Mouse (Mus musculus) heart, embryonic 16.5 days (tissue): Measurements from ENCODE around the gene Gm49383. TPM values are rescaled to one million over a fixed set of nuclear protein-coding genes. Genes with fewer than 3 reads are reported as not detected.

Source experiments
- ATAC-seq: fragments of 200-750 bp; cut with Nextera tagmentation; replicated peaks from 2 replicates; pipeline ENCODE4 v1.8.0; 2017; ENCODE audit warnings: moderate number of reproducible peaks; ENCODE audit not compliant: insufficient read depth, low FRiP score; ENCODE audit errors: extremely low read depth
- H3K27ac ChIP-seq: fragments of 300-500 bp; sonication (generic); 2 replicates; pipeline ENCODE4 v1.5.1; 2014; ENCODE audit warnings: mild to moderate bottlenecking, low read length, control low read depth, moderate library complexity
- H3K27me3 ChIP-seq: fragments of 300-500 bp; sonication (generic); 2 replicates; pipeline ENCODE4 v1.6.1; 2014; ENCODE audit warnings: low read length, mixed read lengths; ENCODE audit not compliant: control insufficient read depth, insufficient read depth
- H3K36me3 ChIP-seq: fragments of 300-500 bp; sonication (generic); 2 replicates; pipeline ENCODE4 v1.6.1; 2014; ENCODE audit not compliant: control insufficient read depth, insufficient read depth
- H3K4me1 ChIP-seq: fragments of 300-500 bp; sonication (generic); 2 replicates; pipeline ENCODE4 v1.6.1; 2014; ENCODE audit warnings: low read length, mixed read lengths; ENCODE audit not compliant: control insufficient read depth, insufficient read depth
- H3K4me2 ChIP-seq: fragments of 300-500 bp; sonication (generic); 2 replicates; pipeline ENCODE4 v1.6.1; 2014; ENCODE audit warnings: low read depth, mild to moderate bottlenecking, control low read depth, low read length
- H3K4me3 ChIP-seq: fragments of 300-500 bp; sonication (generic); 2 replicates; pipeline ENCODE4 v1.5.1; 2014; ENCODE audit warnings: mild to moderate bottlenecking, control low read depth, low read length
- H3K9ac ChIP-seq: fragments of 300-500 bp; sonication (generic); 2 replicates; pipeline ENCODE4 v1.6.1; 2014; ENCODE audit warnings: low read length, control low read depth
- H3K9me3 ChIP-seq: fragments of 300-500 bp; sonication (generic); replicated peaks from 2 replicates; pipeline ENCODE4 v1.6.1; 2016; ENCODE audit warnings: low read length; ENCODE audit not compliant: control insufficient read depth
- WGBS: fragments of 180-500 bp; shearing (Covaris S2); extraction: QIAGEN DNeasy Blood & Tissue Kit; methylation state at CpG from one replicate; pipeline ENCODE4 v1.1.7; 2014; 5-methylcytosine and 5-hydroxymethylcytosine counted together
- polyA plus RNA-seq: library from polyadenylated mRNA; unstranded; fragments of >200 nt; fragmentation: Nextera tagmentation; extraction: Ambion mirVana; gene quantifications from 2 replicates; pipeline ENCODE4 v1.2.1, GENCODE M21; 2015

Gm49383 gene
- polyA plus RNA-seq, 1 experiment from 2014 or later, result 17.6 TPM

GRCm38 (mm10) chr12:69207926-69208325, 11.0 kb upstream of the Gm49383 start:
- H3K9me3 ChIP-seq, result no peaks in the 10 kb centered on the region
- H3K36me3 ChIP-seq, result peaks cover 13% of the 10 kb centered on the region
- 98% methylated on average over 7 of the region's 7 CpGs for WGBS
- no peak overlapping the region for H3K9ac ChIP-seq
- no peaks in the 10 kb centered on the region for H3K27me3 ChIP-seq
- H3K4me1 ChIP-seq, result no peaks in the 10 kb centered on the region
- H3K27ac ChIP-seq, result no peak overlapping the region
- ATAC-seq, result no peak
- no peak overlapping the region for H3K4me3 ChIP-seq
- no peak overlapping the region for H3K4me2 ChIP-seq

- H3K27me3 ChIP-seq, result no peaks in the 10 kb centered on the region
- H3K4me3 ChIP-seq, result no peak overlapping the region
- H3K27ac ChIP-seq, result no peak overlapping the region
- H3K4me2 ChIP-seq, result no peak overlapping the region
- H3K9ac ChIP-seq, result no peak overlapping the region
- H3K36me3 ChIP-seq, result peaks cover 13% of the 10 kb centered on the region
- H3K9me3 ChIP-seq, result no peaks in the 10 kb centered on the region
- no peak for ATAC-seq
- WGBS, result 90% methylated on average over 8 of the region's 8 CpGs
- no peaks in the 10 kb centered on the region for H3K4me1 ChIP-seq
Observed at GRCm38 (mm10) chr12:69207396-69207795, 10.5 kb upstream of the Gm49383 start.

GRCm38 (mm10) chr12:69204052-69204833, 7.3 kb upstream of the Gm49383 start, which contains the start of gene Gm49384:
TSS of gene Gm49384 (minus strand) at chr12:69204267.
- Histone ChIP-seq H3K27me3 (no peaks in the 10 kb centered on the region), H3K4me2 (no peak within 1 kb of the TSS), H3K36me3 (peaks cover 16% of the 10 kb centered on the region), H3K4me1 (peaks cover 4% of the 10 kb centered on the region), H3K4me3 (no peak within 1 kb of the TSS), H3K9me3 (no peaks in the 10 kb centered on the region), H3K27ac (no peak within 1 kb of the TSS), H3K9ac (no peak within 1 kb of the TSS)
- WGBS, result 86% methylated on average over 16 of the region's 16 CpGs
- ATAC-seq, result no peak

DNA sequence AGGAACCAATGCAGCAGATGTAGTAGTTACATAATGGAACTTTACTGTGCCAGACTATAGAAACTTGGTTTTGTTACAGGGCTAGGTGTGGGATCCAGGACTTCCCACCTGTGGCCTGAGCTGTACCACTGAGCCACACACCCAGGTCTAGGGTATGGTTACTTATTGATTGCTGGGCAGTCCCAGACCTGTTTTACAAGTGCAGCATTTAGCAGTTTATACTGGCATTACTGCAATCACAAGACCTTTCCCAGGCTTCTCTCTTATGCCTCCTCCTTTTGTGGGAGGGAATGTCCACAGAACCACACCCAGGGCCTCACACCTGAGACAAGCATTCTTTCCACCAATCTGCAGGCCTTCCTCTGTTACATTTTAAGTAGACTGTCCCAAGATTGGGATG, 2.1 kb upstream of the Gm49383 start:
- 0 out of 2 replicates have a peak overlapping the region, but pooled peaks have one; percentile 26 for H3K4me2 ChIP-seq
- H3K4me3 ChIP-seq, result no peak overlapping the region
- no peaks in the 10 kb centered on the region for H3K27me3 ChIP-seq
- no peak overlapping the region for H3K27ac ChIP-seq
- peak overlapping the region; percentile 96 for H3K9ac ChIP-seq
- ATAC-seq, result no peak
- H3K36me3 ChIP-seq, result peaks cover 15% of the 10 kb centered on the region
- peaks cover 21% of the 10 kb centered on the region for H3K4me1 ChIP-seq
- no peaks in the 10 kb centered on the region for H3K9me3 ChIP-seq

- Histone ChIP-seq H3K9me3 (no peaks in the 10 kb centered on the region), H3K9ac (peak within 1 kb of the TSS; percentile 96), H3K27ac (peak within 1 kb of the TSS; percentile 94), H3K4me3 (peak within 1 kb of the TSS; percentile 100), H3K4me1 (peaks cover 21% of the 10 kb centered on the region), H3K4me2 (peak within 1 kb of the TSS; percentile 99), H3K27me3 (no peaks in the 10 kb centered on the region), H3K36me3 (peaks cover 16% of the 10 kb centered on the region)
- ATAC-seq, result peak; percentile 12; the same call in 1 of the 2 replicates
- WGBS, result under 1% methylated on average over 18 of the region's 18 CpGs
Observed at GRCm38 (mm10) chr12:69198164-69198535, 1.2 kb upstream of the Gm49383 start, which contains the start of gene Dnaaf2. TSS of gene Dnaaf2 (minus strand) at chr12:69198429.

DNA sequence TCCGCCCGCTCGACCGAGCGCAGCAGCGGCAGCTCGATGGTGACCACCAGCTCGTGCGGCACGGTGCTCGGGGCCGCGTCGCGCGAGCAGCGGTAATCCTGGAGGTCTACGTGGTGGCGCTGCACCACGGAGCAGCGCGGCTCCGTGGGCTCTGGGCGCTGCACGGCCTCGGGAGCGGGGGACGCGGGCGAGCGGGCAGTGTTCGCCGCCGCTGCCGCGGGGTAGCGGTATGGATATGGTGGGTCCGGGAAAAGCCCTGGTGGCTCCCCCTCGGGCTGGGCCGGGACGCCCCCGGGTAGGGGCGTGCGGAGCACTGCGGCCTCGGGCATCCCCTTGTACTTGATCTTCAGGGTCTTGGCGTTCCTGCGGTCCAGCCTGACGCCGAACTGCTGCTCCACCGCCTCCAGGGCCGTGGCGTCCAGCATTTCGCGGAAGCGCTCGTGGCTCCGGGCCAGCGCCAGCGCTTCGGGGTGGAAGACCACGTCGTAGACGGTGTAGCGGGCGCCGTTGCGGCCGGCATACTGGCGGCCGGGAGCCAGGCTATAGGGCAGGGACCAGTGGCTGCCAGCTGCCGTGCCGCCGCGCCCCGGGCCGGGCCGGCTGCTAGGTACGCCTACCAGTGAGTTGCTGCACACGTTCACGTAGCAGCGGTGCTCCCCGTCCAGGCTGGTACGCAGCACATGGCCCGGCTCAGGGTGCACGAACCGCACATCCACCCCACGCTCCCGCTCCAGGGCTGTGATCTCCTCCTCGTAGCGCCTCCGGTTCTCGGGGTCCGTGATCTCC, 667 bp upstream of the Gm49383 start:
- Histone ChIP-seq H3K4me3 (peak overlapping the region; percentile 100), H3K36me3 (peaks cover 17% of the 10 kb centered on the region), H3K27ac (peak overlapping the region; percentile 94), H3K9ac (peak overlapping the region; percentile 96), H3K27me3 (no peaks in the 10 kb centered on the region), H3K4me2 (peak overlapping the region; percentile 99), H3K9me3 (no peaks in the 10 kb centered on the region), H3K4me1 (peaks cover 21% of the 10 kb centered on the region)
- WGBS, result under 1% methylated on average over 88 of the region's 94 CpGs
- peak; percentile 71 for ATAC-seq

GRCm38 (mm10) chr12:69192637-69193036, 4.3 kb downstream of the Gm49383 start:
- Histone ChIP-seq H3K9me3 (no peaks in the 10 kb centered on the region), H3K27ac (no peak overlapping the region)
- WGBS, result 90% methylated on average over 2 of the region's 2 CpGs

GRCm38 (mm10) chr12:69191396-69191795, 5.5 kb downstream of the Gm49383 start:
- WGBS, result 95% methylated on average over 5 of the region's 5 CpGs

More at GRCm38 (mm10) chr12:69192637-69193036, 4.3 kb downstream of the Gm49383 start:
- H3K4me1 ChIP-seq, result peaks cover 7% of the 10 kb centered on the region
- ATAC-seq, result no peak
- H3K36me3 ChIP-seq, result peaks cover 9% of the 10 kb centered on the region; the same call in 1 of the 2 replicates
- no peaks in the 10 kb centered on the region for H3K27me3 ChIP-seq
- H3K9ac ChIP-seq, result no peak overlapping the region
- no peak overlapping the region for H3K4me2 ChIP-seq
- no peak overlapping the region for H3K4me3 ChIP-seq

GRCm38 (mm10) chr12:69190522-69190921, 6.4 kb downstream of the Gm49383 start:
- Histone ChIP-seq H3K4me2 (no peak overlapping the region), H3K4me1 (peaks cover 12% of the 10 kb centered on the region), H3K9me3 (no peaks in the 10 kb centered on the region), H3K27ac (peak overlapping the region; percentile 54), H3K9ac (no peak overlapping the region), H3K36me3 (peaks cover 13% of the 10 kb centered on the region), H3K4me3 (no peak overlapping the region), H3K27me3 (no peaks in the 10 kb centered on the region)
- ATAC-seq, result no peak
- WGBS, result 97% methylated on average over 1 of the region's 1 CpGs

More at GRCm38 (mm10) chr12:69191396-69191795, 5.5 kb downstream of the Gm49383 start:
- no peaks in the 10 kb centered on the region for H3K9me3 ChIP-seq
- H3K36me3 ChIP-seq, result peaks cover 13% of the 10 kb centered on the region
- no peak overlapping the region for H3K27ac ChIP-seq
- no peak overlapping the region for H3K4me2 ChIP-seq
- no peak for ATAC-seq
- H3K9ac ChIP-seq, result no peak overlapping the region
- no peak overlapping the region for H3K4me3 ChIP-seq
- no peaks in the 10 kb centered on the region for H3K27me3 ChIP-seq
- H3K4me1 ChIP-seq, result peaks cover 14% of the 10 kb centered on the region
